Mouse (Mus musculus) myocyte (in vitro differentiated cells): Measurements from ENCODE around the gene Sptlc3.

Experiments
- CEBPB ChIP-seq: IDR thresholded peaks from 2 replicates; pipeline ENCODE4 v1.6.1; 2011; ENCODE audit warnings: mild to moderate bottlenecking, moderate library complexity; ENCODE audit not compliant: poor library complexity, insufficient read depth, severe bottlenecking
- E2F4 ChIP-seq: IDR thresholded peaks from one replicate; pipeline ENCODE4 v1.6.1; 2011; ENCODE audit warnings: mild to moderate bottlenecking, control low read depth, moderate library complexity; ENCODE audit not compliant: insufficient read depth
- MAX ChIP-seq: IDR thresholded peaks from one replicate; pipeline ENCODE4 v1.6.1; 2011; ENCODE audit warnings: low read depth, mild to moderate bottlenecking, control low read depth
- MYOD1 ChIP-seq, 3 experiments: IDR thresholded peaks; one replicate each; pipeline ENCODE4 v1.6.1; 2011; ENCODE audit warnings: control low read depth in 2 of 3, low read depth in 2 of 3, mild to moderate bottlenecking in 2 of 3, moderate library complexity in 1 of 3; ENCODE audit not compliant: insufficient read length in 2 of 3, control insufficient read depth in 1 of 3
- MYOG ChIP-seq, 3 experiments: IDR thresholded peaks; one replicate each; pipeline ENCODE4 v1.6.1; 2011; ENCODE audit warnings: control low read depth in 2 of 3, low read depth in 2 of 3, mild to moderate bottlenecking in 2 of 3; ENCODE audit not compliant: insufficient read length in 2 of 3, control insufficient read depth in 1 of 3, insufficient read depth in 1 of 3
- POLR2A ChIP-seq: IDR thresholded peaks from one replicate; pipeline ENCODE4 v1.6.1; 2011; ENCODE audit warnings: low read depth, mild to moderate bottlenecking, control low read depth, moderate library complexity; ENCODE audit not compliant: insufficient read length
- POLR2AphosphoS2 ChIP-seq: IDR thresholded peaks from one replicate; pipeline ENCODE4 v1.6.1; 2011; ENCODE audit warnings: low read depth, control low read depth; ENCODE audit not compliant: insufficient read length
- SRF ChIP-seq: IDR thresholded peaks from one replicate; pipeline ENCODE4 v1.6.1; 2011; ENCODE audit warnings: low read depth; ENCODE audit not compliant: control insufficient read depth, insufficient read length
- TCF12 ChIP-seq: IDR thresholded peaks from one replicate; pipeline ENCODE4 v1.6.1; 2011; ENCODE audit warnings: mild to moderate bottlenecking, control low read depth; ENCODE audit not compliant: poor library complexity, insufficient read depth, severe bottlenecking
- TCF3 ChIP-seq: IDR thresholded peaks from one replicate; pipeline ENCODE4 v1.6.1; 2011; ENCODE audit warnings: low read depth, control low read depth; ENCODE audit not compliant: insufficient read length
- USF1 ChIP-seq: IDR thresholded peaks from one replicate; pipeline ENCODE4 v1.6.1; 2011; ENCODE audit warnings: low read depth, mild to moderate bottlenecking, control low read depth, moderate library complexity

GRCm38 (mm10) chr2:139589905-139590304 lies 96.2 kb downstream of the Sptlc3 start:
- no peak for TF ChIP-seq POLR2A
- no peak for TF ChIP-seq CEBPB
- no peak for TF ChIP-seq MYOD1 (IDR thresholded peaks at IDR 0.05; ENCODE audit: control insufficient read depth in 1 of 3, insufficient read length in 2 of 3, low read depth in 2 of 3)
- no peak for TF ChIP-seq USF1
- no peak for TF ChIP-seq TCF12
- TF ChIP-seq POLR2AphosphoS2: no peak
- no peak for TF ChIP-seq MYOG (IDR thresholded peaks at IDR 0.05; ENCODE audit: control insufficient read depth in 1 of 3, insufficient read depth in 1 of 3, insufficient read length in 2 of 3, low read depth in 2 of 3)
- TF ChIP-seq TCF3: no peak
- no peak for TF ChIP-seq E2F4
- no peak for TF ChIP-seq MAX
- no peak for TF ChIP-seq SRF
